Mouse (Mus musculus): ENCODE data around the gene Scaper. TPM values are rescaled to one million over a fixed set of nuclear protein-coding genes. Genes with fewer than 3 reads are reported as not detected.

Gene Scaper
- polyA plus RNA-seq, 1 experiment from 2014 or later, result 6.3 TPM

DNA sequence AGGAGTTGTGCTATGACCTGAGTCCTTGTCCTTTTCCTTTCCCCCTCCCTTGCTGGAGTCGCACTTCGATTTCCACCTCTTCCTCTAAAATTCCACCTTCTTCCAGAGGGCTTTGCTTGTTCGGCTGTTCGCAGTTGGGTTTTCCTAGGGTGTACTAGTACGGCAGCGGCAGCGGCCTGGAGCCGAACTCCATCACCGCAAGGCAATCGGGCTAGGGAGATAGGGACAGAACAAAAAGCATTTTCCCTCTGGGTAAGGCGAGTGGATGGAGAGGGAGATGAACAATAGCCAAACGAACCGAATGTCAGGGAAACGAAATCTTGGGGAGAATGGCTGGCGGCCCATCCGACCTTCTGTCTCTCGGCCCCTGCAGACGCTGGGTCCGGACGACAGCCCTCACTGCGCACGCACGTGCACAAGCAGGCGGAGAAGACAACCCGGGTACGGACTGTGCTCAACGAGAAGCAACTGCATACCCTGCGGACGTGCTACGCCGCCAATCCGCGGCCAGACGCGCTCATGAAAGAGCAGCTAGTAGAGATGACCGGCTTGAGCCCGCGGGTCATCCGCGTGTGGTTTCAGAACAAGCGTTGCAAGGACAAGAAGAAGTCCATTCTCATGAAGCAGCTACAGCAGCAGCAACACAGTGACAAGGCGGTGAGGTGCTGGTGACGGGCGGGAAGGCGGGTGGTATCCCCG is 394.1 kb downstream of the Scaper start:
- no peaks in the 10 kb centered on the region for H3K9me3 ChIP-seq (replicated peaks)
- under 1% methylated on average over 46 of the region's 46 CpGs for WGBS
- DNase-seq (ENCODE audit: low spot score), result peak; percentile 80
- H3K4me1 ChIP-seq, result peaks cover 67% of the 10 kb centered on the region
- no peaks in the 10 kb centered on the region for H3K36me3 ChIP-seq
- no peak overlapping the region; the same call in 1 of the 2 replicates for H3K27ac ChIP-seq (replicated peaks)
- peaks cover 100% of the 10 kb centered on the region for H3K27me3 ChIP-seq (ENCODE audit: low read depth, poor library complexity, severe bottlenecking)
- H3K4me3 ChIP-seq, result peak overlapping the region; percentile 46

- peaks cover 100% of the 10 kb centered on the region for H3K27me3 ChIP-seq (ENCODE audit: low read depth, poor library complexity, severe bottlenecking)
- H3K27ac ChIP-seq (replicated peaks), result no peak overlapping the region
- peaks cover 67% of the 10 kb centered on the region for H3K4me1 ChIP-seq
- no peak for DNase-seq (ENCODE audit: low spot score)
- peak overlapping the region; percentile 46; the same call in 1 of the 2 replicates for H3K4me3 ChIP-seq
- 4% methylated on average over 8 of the region's 8 CpGs for WGBS
- no peaks in the 10 kb centered on the region for H3K9me3 ChIP-seq (replicated peaks)
- no peaks in the 10 kb centered on the region for H3K36me3 ChIP-seq
Measured at GRCm38 (mm10) chr9:55543336-55543702, 394.6 kb downstream of the Scaper start.

- Histone ChIP-seq H3K4me3 (peak overlapping the region; percentile 54), H3K4me1 (peaks cover 67% of the 10 kb centered on the region), H3K27ac (replicated peaks) (no peak overlapping the region), H3K27me3 (ENCODE audit: low read depth, poor library complexity, severe bottlenecking) (peaks cover 100% of the 10 kb centered on the region), H3K9me3 (replicated peaks) (no peaks in the 10 kb centered on the region), H3K36me3 (no peaks in the 10 kb centered on the region)
- WGBS, result under 1% methylated on average over 59 of the region's 59 CpGs
- DNase-seq (ENCODE audit: low spot score), result peak; percentile 56
Measured at GRCm38 (mm10) chr9:55542366-55543325, 395.3 kb downstream of the Scaper start.

GRCm38 (mm10) chr9:55541681-55542365 is 396.1 kb downstream of the Scaper start:
- no peak overlapping the region for H3K27ac ChIP-seq (replicated peaks)
- no peaks in the 10 kb centered on the region for H3K36me3 ChIP-seq
- peak; percentile 63 for DNase-seq (ENCODE audit: low spot score)
- WGBS, result under 1% methylated on average over 59 of the region's 59 CpGs
- H3K4me3 ChIP-seq, result peak overlapping the region; percentile 54
- H3K4me1 ChIP-seq, result peaks cover 67% of the 10 kb centered on the region
- H3K27me3 ChIP-seq (ENCODE audit: low read depth, poor library complexity, severe bottlenecking), result peaks cover 100% of the 10 kb centered on the region
- no peaks in the 10 kb centered on the region for H3K9me3 ChIP-seq (replicated peaks)

GRCm38 (mm10) chr9:55540888-55541287 is 397.0 kb downstream of the Scaper start:
- peak overlapping the region; percentile 54 for H3K4me3 ChIP-seq
- H3K36me3 ChIP-seq, result no peaks in the 10 kb centered on the region
- peak; percentile 94 for DNase-seq (ENCODE audit: low spot score)
- no peaks in the 10 kb centered on the region for H3K9me3 ChIP-seq (replicated peaks)
- peaks cover 57% of the 10 kb centered on the region for H3K4me1 ChIP-seq
- WGBS, result under 1% methylated on average over 28 of the region's 28 CpGs
- no peak overlapping the region; the same call in 1 of the 2 replicates for H3K27ac ChIP-seq (replicated peaks)
- peaks cover 100% of the 10 kb centered on the region for H3K27me3 ChIP-seq (ENCODE audit: low read depth, poor library complexity, severe bottlenecking)

DNA sequence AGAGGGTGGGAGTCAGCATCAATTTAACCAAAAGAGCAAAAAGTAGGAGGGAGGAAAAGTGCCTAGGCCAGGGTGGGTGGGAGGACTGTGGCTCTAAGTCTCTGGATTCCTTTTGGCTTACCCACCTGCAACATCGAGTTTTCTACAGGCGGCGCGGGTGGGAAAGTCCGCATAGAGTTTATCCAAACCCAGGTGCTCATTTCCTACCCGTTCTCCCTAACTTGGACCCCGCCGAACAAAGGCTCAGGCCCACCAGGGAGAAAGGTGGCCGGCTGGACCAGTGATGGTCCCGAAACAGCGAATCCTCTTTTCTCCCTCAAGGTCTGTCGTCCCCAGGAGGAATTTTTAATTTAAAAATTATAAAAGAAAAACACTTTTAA is 397.5 kb downstream of the Scaper start:
- no peaks in the 10 kb centered on the region for H3K36me3 ChIP-seq
- H3K27me3 ChIP-seq (ENCODE audit: low read depth, poor library complexity, severe bottlenecking), result peaks cover 99% of the 10 kb centered on the region
- H3K27ac ChIP-seq (replicated peaks), result no peak overlapping the region; the same call in 1 of the 2 replicates
- WGBS, result 0% methylated on average over 12 of the region's 12 CpGs
- H3K4me3 ChIP-seq, result peak overlapping the region; percentile 54
- H3K4me1 ChIP-seq, result peaks cover 52% of the 10 kb centered on the region
- DNase-seq (ENCODE audit: low spot score), result peak; percentile 56
- no peaks in the 10 kb centered on the region for H3K9me3 ChIP-seq (replicated peaks)

DNA sequence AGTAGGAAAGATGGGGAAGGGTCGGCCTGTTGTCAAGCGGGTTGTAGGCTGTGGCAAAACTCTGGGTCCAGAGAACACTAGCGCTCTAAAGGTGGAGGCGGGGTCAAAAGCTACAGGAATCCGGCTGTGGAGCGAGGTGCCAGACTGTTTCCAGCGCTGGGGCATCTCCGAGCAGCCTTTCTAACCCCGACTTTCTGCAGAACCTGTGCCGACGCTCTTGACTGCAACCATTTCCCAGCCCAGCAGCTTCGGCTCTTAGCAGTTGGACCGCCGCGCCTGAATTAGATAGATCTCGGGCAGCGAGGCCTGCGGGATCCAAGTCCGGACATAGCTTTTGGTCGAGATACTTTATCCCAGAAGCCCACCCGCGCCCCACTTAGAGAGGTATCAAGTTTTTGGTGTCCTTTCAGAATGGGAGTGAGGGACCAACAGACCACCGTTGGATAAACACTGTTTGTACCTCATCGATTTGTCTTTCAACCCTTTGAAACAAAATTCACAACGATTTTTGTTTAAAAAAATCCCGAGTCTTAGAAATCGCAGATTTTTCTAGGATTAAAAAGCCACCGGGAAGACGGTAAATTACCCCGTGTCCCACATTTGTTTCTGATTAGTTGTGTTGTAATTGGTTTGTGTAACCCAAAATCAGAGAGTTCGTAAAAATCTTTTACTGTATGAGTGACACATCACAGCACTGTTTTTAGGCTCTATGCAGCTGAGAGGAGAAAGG is 398.1 kb downstream of the Scaper start:
- WGBS, result under 1% methylated on average over 31 of the region's 31 CpGs
- no peaks in the 10 kb centered on the region for H3K9me3 ChIP-seq (replicated peaks)
- no peak overlapping the region; the same call in 1 of the 2 replicates for H3K27ac ChIP-seq (replicated peaks)
- H3K4me1 ChIP-seq, result peaks cover 47% of the 10 kb centered on the region
- H3K4me3 ChIP-seq, result peak overlapping the region; percentile 54
- H3K36me3 ChIP-seq, result no peaks in the 10 kb centered on the region
- DNase-seq (ENCODE audit: low spot score), result peak; percentile 51
- peaks cover 93% of the 10 kb centered on the region for H3K27me3 ChIP-seq (ENCODE audit: low read depth, poor library complexity, severe bottlenecking)

GRCm38 (mm10) chr9:55539006-55539405 is 398.9 kb downstream of the Scaper start:
- no peak for DNase-seq (ENCODE audit: low spot score)
- WGBS, result 0% methylated on average over 1 of the region's 1 CpGs
- H3K27me3 ChIP-seq (ENCODE audit: low read depth, poor library complexity, severe bottlenecking), result peaks cover 89% of the 10 kb centered on the region
- no peak overlapping the region for H3K27ac ChIP-seq (replicated peaks)
- H3K36me3 ChIP-seq, result no peaks in the 10 kb centered on the region
- H3K4me1 ChIP-seq, result peaks cover 39% of the 10 kb centered on the region
- H3K9me3 ChIP-seq (replicated peaks), result no peaks in the 10 kb centered on the region
- H3K4me3 ChIP-seq, result no peak overlapping the region

DNA sequence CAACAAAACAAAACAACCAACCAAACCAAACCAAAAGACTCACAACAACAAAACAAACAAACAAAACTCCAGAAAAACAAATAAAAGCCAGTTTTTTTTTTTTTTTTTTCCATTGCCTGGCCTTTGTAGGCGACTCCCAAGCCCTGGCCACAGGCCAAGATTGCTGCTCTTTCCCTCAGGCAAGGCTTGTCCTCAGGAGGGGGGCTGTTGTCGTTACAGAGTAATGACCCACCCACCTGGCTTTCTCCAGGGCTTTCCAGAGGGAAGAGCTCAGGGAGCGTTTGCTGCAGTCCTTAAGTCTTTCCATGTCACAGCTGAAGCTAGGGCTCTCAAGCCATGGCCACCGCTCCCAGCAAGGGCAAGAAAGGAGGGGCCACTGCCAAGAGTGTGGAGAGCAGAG is 399.5 kb downstream of the Scaper start, which contains the start of gene Isl2:
Gene Isl2 (plus strand): TSS at position 296 of the 400 bp plus-strand sequence.
- H3K4me3 ChIP-seq, result peak within 1 kb of the TSS; percentile 54
- no peak within 1 kb of the TSS for H3K27ac ChIP-seq (replicated peaks)
- no peak for DNase-seq (ENCODE audit: low spot score)
- H3K4me1 ChIP-seq, result peaks cover 33% of the 10 kb centered on the region
- H3K9me3 ChIP-seq (replicated peaks), result no peaks in the 10 kb centered on the region
- peaks cover 83% of the 10 kb centered on the region for H3K27me3 ChIP-seq (ENCODE audit: low read depth, poor library complexity, severe bottlenecking)
- no peaks in the 10 kb centered on the region for H3K36me3 ChIP-seq
- WGBS, result 5% methylated on average over 4 of the region's 4 CpGs

- 21% methylated on average over 3 of the region's 3 CpGs for WGBS
- Histone ChIP-seq H3K27ac (replicated peaks) (no peak overlapping the region), H3K4me1 (peaks cover 13% of the 10 kb centered on the region), H3K36me3 (no peaks in the 10 kb centered on the region), H3K9me3 (replicated peaks) (no peaks in the 10 kb centered on the region), H3K27me3 (ENCODE audit: low read depth, poor library complexity, severe bottlenecking) (peaks cover 58% of the 10 kb centered on the region), H3K4me3 (no peak overlapping the region)
- peak; percentile 61 for DNase-seq (ENCODE audit: low spot score)
Measured at GRCm38 (mm10) chr9:55535907-55536306, 402.0 kb downstream of the Scaper start.

DNA sequence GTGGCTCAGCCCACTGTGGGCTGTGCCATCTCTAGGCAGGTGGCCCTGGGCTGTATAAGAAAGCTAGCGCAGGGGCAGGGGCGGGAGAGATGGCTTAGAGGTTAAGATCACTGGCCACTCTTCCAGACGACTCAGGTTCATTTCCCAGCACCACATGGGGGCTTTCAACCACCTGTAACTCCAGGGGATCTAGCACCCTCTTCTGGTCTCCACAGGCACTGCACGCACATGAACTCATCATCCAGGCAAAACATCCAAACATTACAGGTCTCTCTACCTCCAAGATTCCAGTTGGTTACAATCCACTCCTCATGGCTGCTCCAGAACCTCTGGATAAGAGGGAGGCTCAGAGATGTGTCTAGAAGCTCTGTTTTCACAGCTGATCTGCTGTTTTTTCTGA is 412.2 kb downstream of the Scaper start:
- Histone ChIP-seq H3K4me1 (no peaks in the 10 kb centered on the region), H3K4me3 (no peak overlapping the region), H3K27me3 (ENCODE audit: low read depth, poor library complexity, severe bottlenecking) (no peaks in the 10 kb centered on the region), H3K36me3 (no peaks in the 10 kb centered on the region), H3K27ac (replicated peaks) (no peak overlapping the region), H3K9me3 (replicated peaks) (no peaks in the 10 kb centered on the region)
- DNase-seq (ENCODE audit: low spot score), result no peak
- 27% methylated on average over 4 of the region's 4 CpGs for WGBS
